Mouse (Mus musculus): ENCODE results near the gene Abca4.

The Abca4 gene

DNA sequence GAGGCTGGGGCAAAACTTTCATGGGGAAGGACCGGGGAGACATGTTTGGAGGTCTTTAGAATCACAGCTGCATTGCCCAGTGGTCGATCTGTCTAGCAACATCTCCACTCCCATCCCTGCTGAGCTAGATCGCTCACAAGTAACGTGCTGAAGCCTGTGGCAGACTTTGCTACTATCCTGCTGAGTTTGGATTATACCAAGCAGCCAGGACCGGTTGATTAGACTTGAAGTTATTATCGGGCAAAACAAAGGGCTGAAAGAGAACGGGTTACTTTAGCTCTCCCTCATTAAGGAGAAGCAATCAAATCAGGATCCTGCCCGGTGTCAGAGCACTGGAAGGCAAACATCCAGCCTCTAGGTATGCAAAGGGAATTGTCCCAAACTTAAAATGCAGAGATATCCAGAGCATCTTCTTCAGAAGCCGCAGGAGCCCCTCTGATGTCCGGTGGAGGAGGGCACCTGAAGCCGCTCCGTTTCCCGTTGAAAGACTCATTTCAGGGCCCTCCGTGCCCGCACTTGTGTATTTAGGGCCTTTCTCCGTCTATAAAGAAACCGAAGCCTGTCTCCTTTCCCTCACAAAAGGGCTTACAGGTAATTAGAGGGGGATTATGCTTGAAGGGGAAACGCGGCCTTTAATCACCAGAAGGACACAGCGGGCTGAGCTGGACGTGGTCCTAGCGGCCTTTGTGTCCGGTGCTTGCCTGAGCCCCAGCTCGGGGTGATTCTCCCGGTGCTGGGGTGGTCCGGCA lies at the start of gene Abca4:
Gene Abca4 (plus strand): TSS at position 645 of the 749 bp plus-strand sequence.
- peak in 1 of 2 experiments; percentile 33 for DNase-seq

DNA sequence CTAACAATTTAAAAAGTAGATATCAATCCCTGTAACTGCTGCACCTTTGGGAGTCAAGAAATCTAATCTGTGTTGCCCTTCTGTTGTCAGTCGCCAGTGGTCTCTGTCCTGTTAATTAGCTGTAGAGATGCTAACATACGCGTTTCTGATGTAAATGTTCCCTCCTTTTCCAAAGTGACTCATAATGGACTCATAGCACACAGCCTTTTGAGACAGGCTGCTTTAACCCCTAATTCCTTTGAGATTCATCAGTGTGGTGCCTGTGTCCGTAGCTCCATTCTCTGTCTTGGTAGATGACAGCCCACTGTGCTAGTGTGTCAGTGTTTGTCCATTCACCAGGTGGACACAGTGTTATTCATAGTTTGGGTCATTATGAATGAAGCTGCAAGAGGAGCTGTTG lies 49.1 kb upstream of the Abca4 start:
- no peak for DNase-seq

DNA sequence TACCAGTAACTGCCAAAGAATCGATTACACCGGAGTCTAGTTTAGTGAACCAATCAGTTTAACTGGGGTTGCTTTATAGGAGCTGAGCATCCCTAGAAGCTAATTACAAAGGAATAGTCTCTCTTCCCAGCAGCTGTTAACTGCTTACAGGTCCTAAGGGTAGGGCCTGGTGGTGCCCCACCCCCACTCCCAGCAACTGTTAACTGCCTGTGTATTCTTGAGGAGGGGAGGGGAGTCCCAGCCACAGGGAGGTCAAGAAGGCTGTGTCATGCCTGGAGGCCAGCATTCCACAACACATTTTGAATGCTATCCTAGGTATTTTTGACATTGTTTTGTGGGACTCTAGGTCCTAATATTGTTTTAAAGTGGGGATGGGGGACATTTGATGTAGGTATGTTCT lies 44.3 kb upstream of the Abca4 start:
- DNase-seq: no peak

DNA sequence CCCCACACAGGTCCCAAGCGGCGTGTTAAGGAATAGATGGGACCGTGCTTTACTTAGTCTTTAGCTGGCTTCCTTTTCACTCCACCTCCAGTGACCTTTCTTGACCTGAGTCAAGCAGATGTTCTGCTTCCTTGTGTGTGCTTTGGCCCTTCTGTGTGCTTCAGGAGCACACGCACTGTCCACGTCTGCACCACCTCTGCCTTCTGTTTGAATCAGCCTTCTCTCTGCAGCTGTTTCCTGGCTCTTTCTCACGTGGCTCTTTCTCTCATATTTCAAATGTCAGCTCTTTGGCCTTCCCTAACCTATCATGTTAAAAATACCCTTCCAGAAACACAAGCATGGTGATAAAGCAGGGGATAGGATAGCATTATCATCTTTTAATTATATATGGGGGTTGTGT lies 42.7 kb upstream of the Abca4 start:
- no peak for DNase-seq

DNA sequence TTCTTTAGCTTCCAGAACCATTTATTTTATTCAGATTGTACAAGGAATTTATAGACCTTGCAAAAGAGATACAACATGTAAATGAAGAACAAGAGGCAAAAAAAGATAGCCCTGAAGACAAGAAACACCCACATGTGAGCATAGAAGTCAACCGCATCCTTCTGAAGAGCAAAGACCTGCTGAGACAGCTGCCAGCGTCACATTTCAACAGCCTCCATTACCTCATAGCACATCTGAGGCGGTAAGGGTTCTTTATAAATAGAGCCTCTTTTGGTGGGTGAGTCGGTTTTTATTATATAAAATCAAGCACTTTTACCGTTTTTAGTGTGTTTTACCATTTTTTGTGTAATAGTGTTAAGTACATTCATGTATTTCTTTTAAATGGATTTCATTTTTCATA lies 34.4 kb upstream of the Abca4 start:
- no peak for DNase-seq

DNA sequence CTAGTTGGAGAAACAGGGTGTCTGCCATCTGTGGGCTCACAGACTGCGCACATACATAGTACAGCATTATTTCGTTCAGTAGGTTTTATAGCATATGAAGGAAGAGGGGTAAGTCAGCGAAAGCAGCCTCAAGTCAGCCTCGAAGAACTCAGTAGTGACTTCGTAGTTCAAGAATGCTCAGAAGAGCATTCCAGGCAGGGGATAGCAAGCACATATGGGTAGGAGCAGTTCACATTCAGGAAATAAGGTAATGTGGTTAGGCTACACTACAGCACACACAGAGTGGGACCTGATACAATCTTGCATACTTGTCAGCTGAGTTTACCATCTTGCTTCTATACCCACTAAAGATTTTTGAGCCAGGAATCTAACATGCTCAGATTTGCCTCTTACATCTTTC lies 34.0 kb upstream of the Abca4 start:
- DNase-seq: no peak

DNA sequence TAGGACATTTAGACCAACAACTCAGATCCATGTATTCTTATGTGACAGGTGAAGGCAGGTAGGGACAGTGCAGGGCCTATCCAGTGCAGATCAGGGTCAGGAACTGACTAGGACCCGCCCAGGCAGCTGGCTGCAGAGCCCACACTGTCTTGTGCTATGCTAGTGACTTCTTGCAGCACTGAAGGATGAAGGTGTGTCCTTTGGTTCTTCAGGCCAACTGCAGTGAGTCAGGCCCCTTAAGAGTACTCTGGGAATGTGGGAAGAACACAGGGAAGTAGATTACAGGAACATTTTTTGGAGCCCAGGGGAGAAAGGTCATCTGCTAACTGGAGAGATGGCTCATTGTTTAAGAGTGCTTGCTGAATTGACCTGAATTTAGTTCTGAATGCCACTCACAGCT lies 31.8 kb upstream of the Abca4 start:
- no peak for DNase-seq

DNA sequence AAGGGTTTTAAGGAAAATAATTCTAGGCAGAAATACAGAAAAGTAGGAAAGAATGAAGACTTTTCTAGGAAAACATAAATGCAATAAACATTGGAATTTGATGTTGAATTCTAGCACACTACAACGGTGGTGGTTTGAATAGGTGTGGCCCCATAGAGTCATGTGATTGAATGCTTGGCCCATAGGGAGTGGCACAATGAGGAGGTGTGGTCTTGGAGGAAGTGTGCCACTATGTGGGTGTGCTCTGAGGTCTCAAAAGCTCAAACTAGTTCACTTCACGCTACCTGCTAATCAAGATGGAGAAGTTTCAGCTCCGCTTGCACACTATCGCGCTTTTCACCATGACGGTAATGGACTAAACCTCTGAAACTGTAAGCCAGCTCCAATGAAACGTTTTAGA lies 25.8 kb upstream of the Abca4 start:
- DNase-seq: no peak

DNA sequence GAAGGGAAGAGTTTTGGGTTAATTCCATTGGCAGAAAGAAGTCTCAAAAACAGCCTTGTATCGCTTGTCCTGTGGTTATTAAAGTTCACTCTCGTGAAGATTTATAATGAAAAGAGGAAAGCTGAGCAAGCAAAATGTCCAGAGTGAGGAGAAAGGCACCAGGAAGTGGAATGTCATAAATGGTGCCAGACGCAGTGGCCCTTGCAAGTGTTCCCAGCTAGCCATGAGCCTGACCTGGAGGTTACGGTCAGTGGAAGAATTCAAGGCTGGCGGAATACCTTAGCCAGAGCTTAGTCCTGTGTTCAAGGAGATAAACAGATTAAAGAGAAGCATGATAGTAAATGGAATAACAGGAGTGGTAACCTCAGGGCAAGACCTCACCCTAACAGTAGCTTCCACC lies 25.1 kb upstream of the Abca4 start:
- no peak for DNase-seq

DNA sequence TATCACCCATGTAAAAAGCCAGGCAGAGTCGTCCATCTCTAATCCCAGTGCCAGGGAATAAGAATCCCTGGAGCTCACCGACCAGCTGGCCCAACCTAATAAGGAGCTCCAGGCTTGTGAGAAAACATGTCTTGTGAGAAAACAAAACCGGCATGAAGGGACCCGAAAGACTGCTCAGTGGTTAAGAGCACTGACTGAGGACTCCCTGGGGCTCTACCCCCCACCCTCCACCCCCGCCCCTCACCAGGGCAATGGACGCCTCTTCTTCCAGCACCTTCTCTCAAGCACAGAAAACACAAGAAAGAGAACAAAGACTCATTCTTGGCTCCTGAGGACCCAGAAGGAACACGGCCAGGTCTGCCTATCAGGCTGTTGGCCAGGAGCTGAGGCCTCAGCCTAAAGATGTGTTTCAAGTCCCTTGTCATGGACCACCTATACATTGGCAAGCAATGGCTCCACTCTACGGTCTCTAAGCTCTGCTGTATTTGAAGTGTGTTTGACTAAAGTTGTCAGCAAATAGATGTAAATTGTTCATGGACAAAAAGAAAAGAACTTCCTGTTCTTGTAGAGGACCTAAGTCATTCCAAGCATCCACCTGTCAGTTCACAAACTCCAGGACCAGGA lies 23.1 kb upstream of the Abca4 start:
- no peak for DNase-seq

DNA sequence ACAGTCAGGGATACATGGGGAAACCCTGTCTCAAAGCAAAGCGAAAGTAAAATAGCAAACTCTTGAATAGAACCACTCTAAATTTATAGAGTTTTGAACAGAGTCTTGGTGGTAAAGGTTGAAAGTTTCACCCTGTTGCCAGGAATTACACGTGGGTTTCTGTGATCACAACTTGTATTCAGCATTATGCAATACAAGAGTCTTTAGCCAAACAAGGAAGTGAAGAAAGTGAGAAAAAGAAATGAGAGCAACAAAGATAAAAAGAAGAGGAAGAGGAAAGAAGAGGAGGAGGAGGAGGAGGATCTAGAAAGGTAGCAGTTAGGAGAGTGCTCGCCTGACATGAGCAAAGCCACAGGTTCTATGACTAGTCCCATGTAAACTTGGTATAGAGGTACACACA lies 21.9 kb upstream of the Abca4 start:
- DNase-seq: no peak

DNA sequence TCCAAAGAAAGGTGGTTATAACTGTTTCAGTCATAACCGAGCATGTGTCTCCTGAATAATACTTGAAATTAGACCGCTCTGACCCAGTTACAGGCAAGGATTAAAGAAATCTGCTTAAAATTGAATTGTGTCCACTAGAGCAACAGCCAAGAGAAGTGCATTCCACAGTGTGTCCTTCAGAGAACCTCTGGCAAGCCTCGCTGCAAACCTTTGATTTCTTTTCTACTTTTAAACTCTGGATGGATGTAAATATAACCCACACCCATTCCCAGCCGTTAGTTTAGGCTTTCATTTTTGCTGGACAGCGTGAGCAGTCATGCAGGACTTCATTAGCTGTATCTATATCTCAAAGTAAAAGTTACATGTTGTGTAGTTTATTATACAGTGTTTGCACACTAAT lies 17.6 kb upstream of the Abca4 start:
- DNase-seq: no peak

DNA sequence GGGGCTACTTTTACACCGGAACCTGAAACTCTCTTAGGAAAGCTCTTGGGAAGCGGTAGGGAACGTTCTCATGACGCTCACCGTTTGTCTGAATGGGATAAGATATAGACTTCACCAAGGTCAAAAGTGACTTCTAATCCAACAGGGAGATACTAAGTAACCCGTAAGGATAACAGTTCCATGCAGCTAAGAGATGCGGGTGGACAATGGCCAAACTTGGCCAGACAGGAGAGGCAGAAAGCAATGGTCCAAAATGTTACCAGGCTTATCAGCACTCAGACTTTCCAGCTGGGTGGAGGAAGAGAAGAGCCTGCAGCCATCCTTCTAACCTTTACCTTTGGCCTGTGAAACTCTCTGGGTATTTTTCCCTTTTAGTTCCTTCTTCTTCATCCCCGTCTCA lies 16.5 kb upstream of the Abca4 start:
- no peak for DNase-seq

DNA sequence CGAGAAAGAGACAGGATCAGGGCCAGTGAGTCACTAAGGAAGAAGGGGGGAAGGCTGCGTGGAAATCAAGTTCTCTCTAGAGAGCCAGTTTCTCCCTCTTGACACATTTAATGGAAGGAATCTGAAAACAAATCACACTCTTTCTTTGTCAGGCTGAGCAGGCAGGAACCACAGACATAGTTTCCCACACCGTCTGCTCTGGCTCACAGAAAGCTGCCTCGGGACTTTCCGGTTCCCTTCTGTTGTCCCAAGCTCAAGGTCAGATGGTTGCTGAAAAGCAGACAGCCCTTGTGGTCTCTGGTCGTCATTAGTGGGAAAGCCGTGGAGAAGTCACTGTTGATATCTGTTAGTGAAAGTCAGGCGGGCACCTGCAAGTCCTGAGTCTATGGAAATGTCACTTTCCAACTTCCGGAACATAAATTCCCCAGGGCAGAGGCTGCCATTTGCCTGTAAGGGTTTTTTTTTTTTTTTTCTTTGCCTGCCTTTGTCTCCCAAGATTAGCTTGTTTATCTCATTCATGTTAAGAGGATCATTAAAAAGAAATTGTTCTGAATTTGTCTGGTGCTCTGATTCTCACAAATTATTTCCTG lies 10.9 kb upstream of the Abca4 start:
- DNase-seq: peak in 1 of 2 experiments; percentile 58

DNA sequence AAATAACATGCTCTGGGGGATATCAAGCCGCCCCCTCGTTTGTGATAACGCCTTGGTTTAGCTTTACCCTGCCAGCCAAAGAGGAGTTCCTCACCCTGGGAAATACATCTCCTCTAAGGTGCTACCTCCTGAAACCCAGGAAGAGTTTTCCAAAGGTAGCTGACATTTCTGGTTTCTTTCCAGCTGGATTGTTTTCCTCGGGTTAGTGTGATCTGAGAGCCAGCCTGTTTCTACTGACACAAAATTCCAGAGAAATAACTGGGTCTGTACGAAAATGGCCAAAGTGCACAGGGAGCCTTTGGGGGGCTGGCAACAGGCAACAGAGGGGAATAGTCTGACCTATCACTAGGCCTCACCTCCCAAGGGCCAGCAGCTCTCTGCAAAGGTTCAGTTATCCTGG lies 10.0 kb upstream of the Abca4 start:
- DNase-seq: no peak

DNA sequence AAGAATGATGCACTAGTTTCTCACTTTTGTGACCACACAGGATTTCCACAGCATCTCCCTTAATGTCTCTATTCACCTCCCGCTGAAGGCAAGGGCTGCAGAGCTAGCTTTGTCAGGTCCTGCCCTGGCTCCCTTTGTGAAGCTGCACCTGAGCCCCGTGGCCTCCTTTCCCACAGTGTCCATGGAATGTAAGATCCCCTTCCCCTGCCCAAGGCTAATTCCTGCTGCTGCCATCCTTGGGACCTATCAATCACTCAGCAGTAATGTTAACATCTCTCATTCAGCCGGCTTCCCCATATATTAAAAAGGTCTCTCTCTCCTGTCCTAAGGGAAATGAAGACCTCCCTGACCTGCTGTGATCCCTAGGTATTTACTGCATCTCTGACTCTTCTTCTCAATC lies 9.2 kb upstream of the Abca4 start:
- no peak for DNase-seq

DNA sequence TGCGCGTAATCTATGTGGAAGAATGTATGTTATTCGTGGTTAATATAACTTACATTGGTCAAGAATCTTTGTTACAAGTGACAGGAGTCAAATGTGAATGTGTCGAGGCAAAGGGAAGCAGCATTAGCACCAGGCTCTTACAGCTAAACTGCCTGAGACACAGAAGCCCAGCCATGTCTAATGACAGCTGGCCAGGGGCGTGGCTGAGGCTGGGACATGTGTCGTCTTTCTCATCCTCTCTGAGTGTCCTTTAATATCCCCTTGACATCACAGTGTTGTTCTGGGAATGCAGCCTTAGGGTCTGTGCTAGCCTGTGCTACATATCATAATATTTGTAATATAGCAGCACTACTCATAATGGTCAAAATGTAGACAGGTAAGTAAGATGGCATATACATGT lies 3.7 kb upstream of the Abca4 start:
- DNase-seq: no peak

DNA sequence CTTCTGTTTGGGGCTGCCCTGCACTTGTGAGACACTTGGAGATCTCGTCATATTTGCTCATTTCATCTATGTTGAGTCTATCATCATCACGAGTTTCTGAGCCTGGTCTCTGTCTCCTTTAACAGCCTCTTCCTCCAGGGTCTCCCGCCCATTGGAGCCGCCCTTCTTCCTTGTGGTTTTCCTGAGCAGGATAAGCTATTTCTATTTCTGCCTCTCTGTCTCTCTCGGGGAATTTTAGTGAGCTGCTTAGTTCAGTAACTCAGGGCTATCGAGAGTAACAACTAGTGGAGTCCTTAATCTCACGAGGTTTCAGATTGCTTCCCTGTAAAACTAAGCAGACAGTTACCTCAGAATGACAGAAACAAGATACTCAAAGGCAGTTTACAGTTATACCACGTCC lies 1.1 kb upstream of the Abca4 start:
- DNase-seq: no peak

DNA sequence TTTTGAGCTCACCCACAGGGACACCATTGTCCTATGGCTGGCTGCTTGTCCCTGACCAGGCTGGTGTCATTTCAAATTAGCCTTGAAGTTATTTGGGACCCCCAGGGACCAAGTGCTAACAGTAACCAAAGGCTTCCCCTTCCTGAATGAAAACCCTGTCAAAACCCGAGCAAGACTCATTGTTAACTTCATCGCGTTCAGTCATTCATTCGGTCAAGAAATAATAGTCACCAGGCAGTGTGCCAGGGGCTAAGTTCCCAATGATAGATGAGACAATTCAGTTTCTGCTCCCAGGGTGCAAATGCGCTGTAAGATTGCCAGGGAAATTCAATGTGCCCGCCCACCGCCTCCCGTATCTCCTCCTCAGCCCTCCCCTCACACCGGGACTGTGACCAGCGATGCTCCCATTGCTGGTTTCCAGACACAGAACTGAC lies 2.0 kb downstream of the Abca4 start:
- DNase-seq: peak; percentile 70 to 79

DNA sequence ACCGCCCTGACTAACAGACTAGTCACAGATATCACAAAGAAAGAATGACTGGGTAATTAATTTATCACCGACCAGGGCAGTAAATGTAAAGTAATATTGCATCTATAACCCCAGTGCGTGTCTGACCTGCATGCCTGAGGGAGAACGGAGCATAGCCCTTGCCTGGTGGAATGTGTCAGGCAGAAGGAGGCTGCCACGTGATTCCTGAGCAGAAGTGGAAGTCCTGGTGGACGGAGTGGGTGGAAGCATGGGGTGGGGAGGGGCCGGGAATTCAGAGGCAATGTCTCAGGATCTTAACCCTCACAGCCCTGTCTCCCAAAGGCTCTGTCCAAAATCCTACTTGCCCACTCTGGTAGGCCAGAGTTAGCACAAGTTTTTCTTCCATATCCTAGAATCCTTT lies 3.2 kb downstream of the Abca4 start:
- DNase-seq: peak; percentile 63 to 81

DNA sequence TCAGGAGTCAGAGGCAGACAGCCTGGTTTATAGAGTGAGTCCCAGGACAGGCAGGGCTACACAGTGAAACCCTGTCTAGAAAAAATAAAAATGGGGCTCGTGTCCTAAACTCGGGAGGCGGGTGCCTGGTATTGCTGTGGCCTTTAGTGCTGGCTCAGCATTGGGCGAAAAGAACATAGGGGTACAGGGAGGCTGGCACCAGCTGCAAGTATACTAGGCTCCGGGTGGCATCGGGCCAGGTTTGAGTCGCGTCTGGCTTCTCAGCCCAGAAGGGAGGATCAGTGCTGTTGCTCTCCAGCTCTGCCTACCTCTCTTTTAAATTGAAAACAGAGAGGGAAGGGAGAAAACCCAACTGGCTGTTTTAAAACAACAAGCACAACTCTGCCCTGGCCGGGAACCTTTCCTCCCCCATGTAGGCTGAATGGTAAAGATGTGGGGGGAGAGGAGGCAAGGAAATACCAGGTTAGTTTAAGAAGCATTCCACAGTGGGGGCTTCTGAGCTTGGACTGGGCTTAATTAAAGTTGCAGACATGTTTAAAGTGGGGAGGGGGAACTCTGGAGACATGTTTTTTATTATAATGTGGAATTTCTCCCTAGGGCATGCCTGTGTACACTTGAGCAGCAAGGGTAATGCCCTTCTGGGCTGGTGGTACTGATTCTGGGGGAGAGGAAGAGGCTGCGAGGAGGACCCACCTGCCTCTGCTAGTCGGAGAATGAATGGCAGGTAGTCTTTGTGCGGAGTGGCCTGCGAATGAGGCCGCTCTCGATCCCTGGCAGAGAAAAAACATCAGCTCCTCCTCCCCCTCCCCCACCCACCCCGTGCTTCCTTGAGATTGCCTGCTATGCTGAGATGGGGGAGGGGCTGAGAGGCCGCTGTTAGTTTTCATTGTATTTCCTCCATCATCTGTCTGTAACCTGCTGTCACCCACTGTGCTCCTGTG lies 3.9 kb downstream of the Abca4 start:
- DNase-seq: peak; percentile 82 to 87

DNA sequence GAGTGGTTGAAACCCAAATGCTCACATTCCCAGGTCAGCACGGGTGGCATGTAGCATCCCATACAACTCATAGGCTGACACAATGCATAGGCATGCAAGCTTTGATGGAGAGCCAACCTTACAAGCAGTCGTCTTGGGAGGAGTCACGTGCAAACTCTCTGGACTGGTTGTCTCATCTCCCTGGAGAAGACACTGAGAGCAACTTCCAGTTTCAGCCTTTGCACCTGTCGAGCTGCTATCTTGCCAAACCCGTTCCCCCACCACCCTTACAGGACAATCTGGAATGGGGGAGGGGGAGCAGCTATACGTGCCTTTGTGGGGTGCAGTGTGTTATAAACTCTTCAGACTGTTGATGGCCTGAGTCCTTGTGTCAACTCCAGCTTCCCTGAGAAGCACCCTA lies 4.9 kb downstream of the Abca4 start:
- no peak for DNase-seq
